ENCODE assay signal across 9 mouse cellular contexts in genomic region chr12:70495282-70495922, GRCm38 (mm10). TPM values are rescaled to one million over a fixed set of nuclear protein-coding genes. Genes with fewer than 3 reads are reported as not detected.
DNase-seq lines count a peak whose midpoint lies in the region; ATAC-seq and TF ChIP-seq lines count a peak whose summit lies in the region.
"Had no signal": no experiment of that assay in that cellular context is flagged by ENCODE, and none has a peak within 500 bp of the region (broad histone marks: within the 10 kb centered on the region; RNA-seq: fewer than 3 reads in every experiment).

No protein-coding gene starts in this region.

- intact Hi-C loops in heart, postnatal 36 days (cut with DNase I) = loop anchor here (1.0 to 5.0 kb wide), 3 partner anchors 152 to 416 kb away; partner anchors contain the start of gene Frmd6

- WGBS in neural tube, embryonic 11.5 days = 68% methylated on average over 4 of the region's 4 CpGs
- 65% methylated on average over 4 of the region's 4 CpGs for WGBS in thymus, adult 2 months

- H3K9me3 ChIP-seq in neural tube, embryonic 11.5 days (ENCODE audit: control insufficient read depth, low read length) = no peaks in the 10 kb centered on the region

- no peaks in the 10 kb centered on the region for H3K27me3 ChIP-seq in neural tube, embryonic 11.5 days (ENCODE audit: control insufficient read depth, insufficient read depth, low read length)
- H3K27me3 ChIP-seq in thymus, adult 2 months (ENCODE audit: control insufficient read depth, insufficient read depth, low read length) = no peaks in the 10 kb centered on the region

- H3K4me1 ChIP-seq in neural tube, embryonic 11.5 days (ENCODE audit: control insufficient read depth, insufficient read depth, low read length) = 0 out of 2 replicates have a peak, but pooled peaks cover 4% of the 10 kb centered on the region
- no peaks in the 10 kb centered on the region for H3K4me1 ChIP-seq in thymus, adult 2 months (replicated peaks; ENCODE audit: control insufficient read depth, insufficient read depth, low read length)

- H3K4me3 ChIP-seq in neural tube, embryonic 11.5 days (ENCODE audit: low read depth, low read length) = no peak overlapping the region
- no peak overlapping the region for H3K4me3 ChIP-seq in thymus, adult 2 months (ENCODE audit: control insufficient read depth, insufficient read depth, low read length)
- H3K4me3 ChIP-seq: erythroblast, embryonic 14.5 days had no signal

- no peak overlapping the region for H3K4me2 ChIP-seq in neural tube, embryonic 11.5 days (ENCODE audit: low read depth)

- H3K27ac ChIP-seq in neural tube, embryonic 11.5 days (ENCODE audit: low read depth, low read length) = no peak overlapping the region
- H3K27ac ChIP-seq in thymus, adult 2 months (ENCODE audit: control insufficient read depth, insufficient read depth, low read length) = no peak overlapping the region

- no peak for ATAC-seq in cerebellum, adult (ENCODE audit: insufficient number of reproducible peaks, low FRiP score, low TSS enrichment)
- ATAC-seq in neural tube, embryonic 11.5 days (ENCODE audit: insufficient read depth, low FRiP score, low TSS enrichment) = peak; percentile 16; the same call in 1 of the 2 replicates
- no peak for ATAC-seq in activated CD4-positive, CD25-positive, alpha-beta regulatory T cell, adult 4 months

- TF ChIP-seq POLR2A in thymus, adult 2 months (IDR thresholded peaks at IDR 0.05; ENCODE audit: control insufficient read depth, extremely low read depth, insufficient read depth, low read length, poor library complexity) = no peak

- no peak overlapping the region for H3K9ac ChIP-seq in neural tube, embryonic 11.5 days (ENCODE audit: low read length)

- no peaks in the 10 kb centered on the region for H3K36me3 ChIP-seq in neural tube, embryonic 11.5 days (ENCODE audit: control insufficient read depth, insufficient read depth, low read length)
- H3K36me3 ChIP-seq in thymus, adult 2 months (ENCODE audit: control insufficient read depth, insufficient read depth, low read length) = no peaks in the 10 kb centered on the region

- TF ChIP-seq CTCF in thymus, adult 2 months (IDR thresholded peaks at IDR 0.05; ENCODE audit: borderline replicate concordance, control insufficient read depth, extremely low read depth, insufficient read depth, low read length, poor library complexity) = no peak

- peak; percentile 20 for DNase-seq in cerebellum, adult 11 months
- no peak for DNase-seq in neural tube, embryonic 11.5 days (ENCODE audit: low spot score)
- DNase-seq in neural tube, embryonic 10.5 days (ENCODE audit: extremely low spot score, low spot score) = no peak
- DNase-seq in heart, postnatal 36 days = peak; percentile 24 to 45
- peak; percentile 49 for DNase-seq in lung, postnatal 14 days
- no peak for DNase-seq in thymus, adult 2 months

RNA-seq across cellular contexts. Expression of gene Tmx1, which starts 42.5 kb away (rescaled TPM):
- 120 and 127 TPM in 2 replicates for polyA plus RNA-seq in neural tube, embryonic 11.5 days (2014; fragmentation: Nextera tagmentation; extraction: Ambion mirVana)
- total RNA-seq in heart, postnatal 36 days (2021) = 10 to 100 TPM; 37.7 to 38.6 TPM
- 100 to 1,000 TPM; 105 to 107 TPM for polyA plus RNA-seq in activated CD4-positive, CD25-positive, alpha-beta regulatory T cell, adult 4 months (2017; shearing (Covaris generic))
- polyA plus RNA-seq in thymus, adult 2 months (2012; rRNA removed) = 10.3 and 11.1 TPM in 2 replicates

Comparison
In these comparisons a context has a peak if more than half of its experiments do, and no peak if none do; other contexts are left out.
1. DNase-seq: peak in cerebellum, adult 11 months (single experiment), heart, postnatal 36 days (2 of 2) and lung, postnatal 14 days (single experiment); none in neural tube, embryonic 11.5 days (single experiment), neural tube, embryonic 10.5 days (single experiment) and thymus, adult 2 months (single experiment).